Mouse (Mus musculus): ENCODE data around the gene Ovol1. TPM values are rescaled to one million over a fixed set of nuclear protein-coding genes. Genes with fewer than 3 reads are reported as not detected.

Gene Ovol1
- polyA plus RNA-seq, 1 experiment from 2014 or later = 0.62 TPM

DNA sequence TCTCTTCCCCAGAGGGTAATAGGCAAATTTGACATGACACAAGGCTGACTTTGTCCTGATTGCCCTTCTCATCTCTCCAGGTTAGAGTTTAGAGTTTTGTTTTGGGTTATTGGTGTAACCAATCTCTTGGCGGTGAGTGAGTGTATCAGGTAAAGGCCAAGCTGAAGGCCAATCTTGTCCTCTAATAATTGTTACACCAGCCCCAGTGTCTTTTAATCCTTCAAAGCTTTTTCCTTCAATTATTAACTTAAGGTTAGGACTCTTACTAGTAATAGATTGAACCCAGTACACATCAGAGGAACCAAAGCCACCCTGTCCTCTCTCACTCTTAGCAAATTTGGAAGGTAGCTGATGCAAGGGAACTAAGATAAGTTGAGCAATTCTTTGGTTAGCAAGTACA, 14.9 kb upstream of the Ovol1 start:
- no peaks in the 10 kb centered on the region for H3K9me3 ChIP-seq (replicated peaks; ENCODE audit: control insufficient read depth, low read length)
- 82% methylated on average over 1 of the region's 1 CpGs for WGBS

DNA sequence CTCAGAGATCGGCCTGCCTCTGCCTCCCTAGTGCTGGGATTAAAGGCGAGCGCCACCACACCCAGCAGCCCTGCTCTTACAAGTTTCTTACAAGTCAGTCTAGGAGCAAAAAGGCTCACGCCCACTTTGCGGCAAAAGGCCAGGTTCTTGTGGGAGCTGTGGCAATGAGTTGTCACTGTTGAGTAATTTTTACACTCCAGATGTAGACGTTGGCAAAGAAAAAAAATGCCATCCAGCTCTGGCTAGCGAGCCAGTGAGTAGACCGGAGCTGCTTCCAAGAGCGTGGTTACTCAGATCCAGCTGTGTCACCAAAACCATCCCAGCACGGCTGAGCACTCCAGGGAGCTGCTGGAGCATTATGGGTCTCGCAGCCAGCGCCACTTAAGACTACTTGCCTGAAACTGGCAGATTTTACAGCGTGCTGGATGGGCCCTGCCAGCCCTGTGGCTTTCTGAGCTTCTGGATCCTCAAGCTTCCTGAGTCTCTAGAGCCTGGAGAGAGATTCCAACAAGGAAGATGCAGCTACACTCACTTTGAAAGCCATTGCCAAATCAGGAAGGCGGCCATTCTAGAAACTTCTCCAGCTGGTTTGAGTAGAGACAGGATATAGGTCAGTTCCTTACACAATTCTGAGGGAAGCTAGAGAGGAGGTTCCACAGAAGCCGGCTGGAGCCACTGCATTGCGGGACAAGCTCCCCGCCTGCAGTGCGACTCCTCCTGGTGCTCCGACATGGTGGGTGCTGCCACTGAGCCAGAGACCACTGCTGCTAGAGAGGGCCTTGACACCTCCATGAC, 12.1 kb upstream of the Ovol1 start:
- DNase-seq (ENCODE audit: low spot score) = no peak
- no peak overlapping the region for H3K27ac ChIP-seq (replicated peaks; ENCODE audit: low read depth, low read length)
- no peaks in the 10 kb centered on the region for H3K9me3 ChIP-seq (replicated peaks; ENCODE audit: control insufficient read depth, low read length)
- no peak overlapping the region for H3K9ac ChIP-seq (replicated peaks; ENCODE audit: low read length)
- no peak overlapping the region for H3K4me3 ChIP-seq (ENCODE audit: low read depth, low read length)
- H3K4me1 ChIP-seq (ENCODE audit: control insufficient read depth, insufficient read depth, low read length) = no peaks in the 10 kb centered on the region; the same call in 1 of the 2 replicates
- 85% methylated on average over 19 of the region's 19 CpGs for WGBS
- H3K4me2 ChIP-seq (ENCODE audit: low read depth, low read length) = no peak overlapping the region
- no peaks in the 10 kb centered on the region for H3K27me3 ChIP-seq (ENCODE audit: control insufficient read depth, insufficient read depth, low read length)
- no peak for ATAC-seq (replicated peaks; ENCODE audit: insufficient number of reproducible peaks, low FRiP score, low TSS enrichment, low read depth)
- H3K36me3 ChIP-seq (replicated peaks; ENCODE audit: control insufficient read depth, insufficient read depth, low read depth, low read length) = no peaks in the 10 kb centered on the region

More for the DNA sequence above, 14.9 kb upstream of the Ovol1 start:
- DNase-seq (ENCODE audit: low spot score) = no peak
- Histone ChIP-seq H3K9ac (replicated peaks; ENCODE audit: low read length) (no peak overlapping the region), H3K4me3 (ENCODE audit: low read depth, low read length) (no peak overlapping the region), H3K27ac (replicated peaks; ENCODE audit: low read depth, low read length) (no peak overlapping the region), H3K36me3 (replicated peaks; ENCODE audit: control insufficient read depth, insufficient read depth, low read depth, low read length) (no peaks in the 10 kb centered on the region), H3K4me2 (ENCODE audit: low read depth, low read length) (no peak overlapping the region), H3K27me3 (ENCODE audit: control insufficient read depth, insufficient read depth, low read length) (no peaks in the 10 kb centered on the region), H3K4me1 (ENCODE audit: control insufficient read depth, insufficient read depth, low read length) (no peaks in the 10 kb centered on the region)
- no peak for ATAC-seq (replicated peaks; ENCODE audit: insufficient number of reproducible peaks, low FRiP score, low TSS enrichment, low read depth)

DNA sequence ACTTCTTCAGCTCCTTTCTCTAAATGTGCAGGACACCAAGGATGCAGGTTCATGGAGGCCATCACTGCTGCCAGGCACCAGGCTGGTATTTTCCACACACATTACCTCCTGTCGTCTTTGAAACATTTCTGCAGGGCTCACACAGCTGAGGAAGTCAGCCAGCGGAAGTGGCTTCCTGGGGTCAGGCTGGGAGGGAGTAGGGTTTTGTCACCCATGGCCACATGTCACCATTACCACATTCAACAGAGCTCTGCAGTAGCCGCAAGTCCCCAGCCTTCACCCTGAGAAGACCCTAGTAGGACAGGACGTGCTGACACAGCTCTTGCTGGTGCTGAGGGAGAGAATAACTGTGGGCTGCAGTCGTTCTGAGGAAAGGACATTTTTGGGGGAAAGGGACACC, 11.4 kb upstream of the Ovol1 start:
- Histone ChIP-seq H3K36me3 (replicated peaks; ENCODE audit: control insufficient read depth, insufficient read depth, low read depth, low read length) (no peaks in the 10 kb centered on the region), H3K9ac (replicated peaks; ENCODE audit: low read length) (no peak overlapping the region), H3K27ac (replicated peaks; ENCODE audit: low read depth, low read length) (no peak overlapping the region), H3K4me3 (ENCODE audit: low read depth, low read length) (no peak overlapping the region), H3K27me3 (ENCODE audit: control insufficient read depth, insufficient read depth, low read length) (no peaks in the 10 kb centered on the region; the same call in 1 of the 2 replicates), H3K4me2 (ENCODE audit: low read depth, low read length) (no peak overlapping the region), H3K4me1 (ENCODE audit: control insufficient read depth, insufficient read depth, low read length) (no peaks in the 10 kb centered on the region; the same call in 1 of the 2 replicates), H3K9me3 (replicated peaks; ENCODE audit: control insufficient read depth, low read length) (no peaks in the 10 kb centered on the region)
- ATAC-seq (replicated peaks; ENCODE audit: insufficient number of reproducible peaks, low FRiP score, low TSS enrichment, low read depth) = no peak
- 68% methylated on average over 5 of the region's 5 CpGs for WGBS
- no peak for DNase-seq (ENCODE audit: low spot score)

DNA sequence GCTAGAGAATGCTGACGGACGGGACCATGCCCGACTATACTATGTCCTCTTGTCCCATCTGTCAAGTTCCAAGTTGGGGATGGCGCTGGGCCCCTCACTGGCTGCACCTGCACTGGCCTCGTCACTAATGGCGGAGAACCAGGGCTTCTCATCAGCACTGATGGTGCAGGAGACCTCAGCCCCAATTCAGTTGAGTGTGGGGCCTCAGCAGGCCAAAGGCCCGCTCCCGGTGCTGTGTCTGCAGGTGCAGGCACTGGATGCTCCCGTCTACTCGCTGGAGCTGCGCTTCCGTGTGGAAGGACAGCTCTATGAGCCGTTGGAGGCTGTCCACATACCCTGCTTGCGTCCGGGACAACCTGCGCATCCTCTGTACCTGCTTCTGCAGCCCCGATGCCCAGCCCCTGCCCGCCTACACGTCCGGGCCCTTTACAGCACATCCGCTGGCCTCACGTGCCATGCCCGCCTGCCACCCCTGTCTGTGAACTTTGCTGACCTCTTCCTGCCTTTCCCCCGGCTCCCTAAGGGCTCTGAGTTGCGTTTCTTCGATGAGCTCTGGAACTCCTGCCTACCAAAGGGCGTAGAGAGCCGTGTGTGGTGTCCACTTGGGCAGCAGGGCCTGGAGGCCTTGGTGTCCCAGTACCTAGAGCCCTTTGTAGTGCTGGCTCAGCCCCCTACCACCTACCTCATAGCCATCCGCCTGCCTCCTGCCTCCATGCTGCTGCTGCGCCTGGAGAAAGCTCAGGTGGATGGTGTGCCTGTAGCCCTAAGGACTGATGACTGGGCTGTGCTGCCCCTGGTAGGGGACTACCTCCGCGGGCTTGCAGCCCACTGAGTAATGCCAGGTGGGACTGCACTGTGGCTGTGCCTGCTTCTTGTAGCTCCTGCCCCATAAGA, 10.2 kb upstream of the Ovol1 start:
- Histone ChIP-seq H3K4me2 (ENCODE audit: low read depth, low read length) (no peak overlapping the region), H3K4me3 (ENCODE audit: low read depth, low read length) (no peak overlapping the region), H3K9ac (replicated peaks; ENCODE audit: low read length) (no peak overlapping the region), H3K36me3 (replicated peaks; ENCODE audit: control insufficient read depth, insufficient read depth, low read depth, low read length) (no peaks in the 10 kb centered on the region), H3K27ac (replicated peaks; ENCODE audit: low read depth, low read length) (no peak overlapping the region), H3K4me1 (ENCODE audit: control insufficient read depth, insufficient read depth, low read length) (no peaks in the 10 kb centered on the region; the same call in 1 of the 2 replicates), H3K9me3 (replicated peaks; ENCODE audit: control insufficient read depth, low read length) (no peaks in the 10 kb centered on the region), H3K27me3 (ENCODE audit: control insufficient read depth, insufficient read depth, low read length) (peaks cover 3% of the 10 kb centered on the region; the same call in 1 of the 2 replicates)
- ATAC-seq (replicated peaks; ENCODE audit: insufficient number of reproducible peaks, low FRiP score, low TSS enrichment, low read depth) (no peak), DNase-seq (ENCODE audit: low spot score) (no peak)
- 87% methylated on average over 32 of the region's 32 CpGs for WGBS

DNA sequence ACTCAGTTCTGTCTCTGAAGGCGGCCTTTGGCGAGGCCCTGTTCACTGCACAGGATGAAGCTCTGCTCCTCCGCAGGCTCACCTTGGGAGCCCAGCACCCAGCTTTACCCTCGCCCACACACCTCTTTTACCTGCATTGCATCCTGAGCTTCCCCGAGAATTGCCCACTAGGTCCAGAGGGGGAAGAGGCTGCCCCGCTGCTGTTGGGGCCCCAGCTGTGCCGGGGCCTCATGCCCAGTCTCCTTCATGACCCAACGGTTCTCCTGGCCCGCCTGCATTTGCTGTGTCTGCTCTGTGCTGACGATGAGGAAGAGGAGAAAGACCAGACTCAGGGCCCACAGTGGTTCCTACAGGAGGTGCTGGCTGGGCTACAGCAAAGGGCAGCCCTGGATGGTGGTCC, 9.1 kb upstream of the Ovol1 start:
- Histone ChIP-seq H3K27ac (replicated peaks; ENCODE audit: low read depth, low read length) (no peak overlapping the region), H3K9me3 (replicated peaks; ENCODE audit: control insufficient read depth, low read length) (no peaks in the 10 kb centered on the region), H3K9ac (replicated peaks; ENCODE audit: low read length) (no peak overlapping the region), H3K4me3 (ENCODE audit: low read depth, low read length) (no peak overlapping the region), H3K4me1 (ENCODE audit: control insufficient read depth, insufficient read depth, low read length) (no peaks in the 10 kb centered on the region; the same call in 1 of the 2 replicates), H3K36me3 (replicated peaks; ENCODE audit: control insufficient read depth, insufficient read depth, low read depth, low read length) (no peaks in the 10 kb centered on the region), H3K4me2 (ENCODE audit: low read depth, low read length) (no peak overlapping the region), H3K27me3 (ENCODE audit: control insufficient read depth, insufficient read depth, low read length) (peaks cover 3% of the 10 kb centered on the region; the same call in 1 of the 2 replicates)
- ATAC-seq (replicated peaks; ENCODE audit: insufficient number of reproducible peaks, low FRiP score, low TSS enrichment, low read depth) = no peak
- 89% methylated on average over 10 of the region's 10 CpGs for WGBS
- DNase-seq (ENCODE audit: low spot score) = no peak

DNA sequence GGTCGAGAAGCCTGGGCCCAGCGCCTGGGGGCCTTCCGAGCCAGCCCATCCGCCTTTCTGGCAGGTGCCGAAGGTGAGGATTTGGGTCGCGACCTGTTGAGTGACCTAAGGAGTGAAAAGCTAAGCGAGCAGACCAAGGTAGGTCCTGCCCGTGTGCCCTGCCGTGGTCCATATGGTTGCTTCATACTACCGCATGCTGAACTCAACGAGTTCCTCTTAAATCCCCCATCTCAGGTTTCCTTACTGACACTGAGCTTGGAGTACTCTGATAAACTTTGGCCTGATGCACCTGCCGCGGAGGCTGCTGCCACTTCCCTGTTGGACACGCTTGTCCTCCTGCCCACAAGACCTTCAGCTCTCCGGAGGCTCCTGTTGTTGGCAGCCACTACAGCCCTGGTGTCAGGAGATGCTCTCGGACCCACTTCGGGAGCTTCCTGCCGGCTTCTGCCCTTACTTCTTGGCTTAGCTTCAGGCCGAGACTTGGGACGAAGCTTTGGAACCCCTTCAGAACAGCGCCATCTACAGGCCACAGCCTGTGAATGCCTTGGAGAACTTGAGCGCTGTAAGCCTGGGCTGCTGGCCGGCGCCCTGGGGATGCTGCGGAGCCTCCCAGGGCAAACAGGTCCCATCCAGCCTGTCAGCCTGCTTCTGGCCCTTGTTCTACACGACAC, 8.2 kb upstream of the Ovol1 start:
- Histone ChIP-seq H3K4me2 (ENCODE audit: low read depth, low read length) (peak overlapping the region; percentile 95), H3K36me3 (replicated peaks; ENCODE audit: control insufficient read depth, insufficient read depth, low read depth, low read length) (no peaks in the 10 kb centered on the region), H3K4me3 (ENCODE audit: low read depth, low read length) (peak overlapping the region; percentile 75), H3K27me3 (ENCODE audit: control insufficient read depth, insufficient read depth, low read length) (peaks cover 8% of the 10 kb centered on the region), H3K27ac (replicated peaks; ENCODE audit: low read depth, low read length) (no peak overlapping the region), H3K9me3 (replicated peaks; ENCODE audit: control insufficient read depth, low read length) (no peaks in the 10 kb centered on the region), H3K4me1 (ENCODE audit: control insufficient read depth, insufficient read depth, low read length) (no peaks in the 10 kb centered on the region; the same call in 1 of the 2 replicates), H3K9ac (replicated peaks; ENCODE audit: low read length) (peak overlapping the region; percentile 25)
- WGBS = 6% methylated on average over 27 of the region's 27 CpGs
- DNase-seq (ENCODE audit: low spot score) (peak; percentile 93), ATAC-seq (replicated peaks; ENCODE audit: insufficient number of reproducible peaks, low FRiP score, low TSS enrichment, low read depth) (peak; percentile 22)

DNA sequence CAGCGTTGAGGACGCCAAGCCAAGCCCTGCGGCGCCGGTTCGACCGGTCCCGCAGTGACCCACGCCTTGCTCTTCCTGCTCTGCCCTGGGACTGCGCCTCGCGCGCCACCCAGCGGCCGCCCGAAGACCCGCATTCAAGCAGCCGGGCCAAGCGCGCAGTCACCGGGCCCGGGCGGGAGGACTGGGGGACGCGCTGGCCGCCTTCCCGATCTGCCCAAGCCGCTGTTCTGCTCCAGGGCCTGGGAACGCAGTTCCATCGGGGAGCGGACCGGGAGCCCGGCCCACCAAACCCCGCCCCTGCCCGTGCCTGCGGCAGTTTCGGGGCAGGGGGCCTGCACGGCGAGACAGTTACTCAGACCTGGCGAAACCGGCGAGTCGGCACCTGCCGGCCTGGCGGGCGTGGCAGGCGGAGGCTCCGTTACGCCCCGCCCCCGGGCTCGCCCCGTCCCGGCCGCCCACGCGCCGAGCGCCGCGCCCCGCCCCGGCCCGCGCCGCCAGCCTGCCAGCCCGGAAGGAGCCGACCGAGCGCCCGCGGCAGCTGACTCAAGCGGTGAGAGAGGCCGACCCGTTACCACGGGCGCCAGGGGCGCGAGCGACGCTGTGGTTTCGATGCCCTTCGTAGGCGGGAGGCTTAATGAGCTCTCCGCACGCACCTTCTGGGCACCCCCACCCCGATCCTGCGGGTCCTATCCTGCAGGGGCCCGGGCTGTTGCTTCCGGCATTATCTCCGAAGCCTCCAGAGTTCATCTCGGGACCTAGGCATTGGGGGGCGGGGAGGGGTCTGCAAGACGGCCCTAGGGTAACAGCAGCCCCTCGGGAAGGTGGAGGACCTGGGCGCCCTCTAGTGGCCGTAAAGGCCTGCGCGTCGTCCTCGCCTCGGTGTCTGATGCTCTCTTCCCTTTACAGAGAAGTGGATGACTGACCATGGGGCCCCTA, 7.4 kb upstream of the Ovol1 start, which contains the start of gene Ap5b1:
TSS of gene Ap5b1 (plus strand) at position 492 of the 936 bp plus-strand sequence.
- H3K4me3 ChIP-seq (ENCODE audit: low read depth, low read length) = peak within 1 kb of the TSS; percentile 75
- H3K36me3 ChIP-seq (replicated peaks; ENCODE audit: control insufficient read depth, insufficient read depth, low read depth, low read length) = no peaks in the 10 kb centered on the region
- peaks cover 13% of the 10 kb centered on the region for H3K27me3 ChIP-seq (ENCODE audit: control insufficient read depth, insufficient read depth, low read length)
- DNase-seq (ENCODE audit: low spot score) (peak; percentile 90), ATAC-seq (replicated peaks; ENCODE audit: insufficient number of reproducible peaks, low FRiP score, low TSS enrichment, low read depth) (peak; percentile 77)
- no peaks in the 10 kb centered on the region; the same call in 1 of the 2 replicates for H3K4me1 ChIP-seq (ENCODE audit: control insufficient read depth, insufficient read depth, low read length)
- peak within 1 kb of the TSS; percentile 47; the same call in 1 of the 2 replicates for H3K27ac ChIP-seq (replicated peaks; ENCODE audit: low read depth, low read length)
- under 1% methylated on average over 89 of the region's 102 CpGs for WGBS
- no peaks in the 10 kb centered on the region for H3K9me3 ChIP-seq (replicated peaks; ENCODE audit: control insufficient read depth, low read length)
- peak within 1 kb of the TSS; percentile 95 for H3K4me2 ChIP-seq (ENCODE audit: low read depth, low read length)
- H3K9ac ChIP-seq (replicated peaks; ENCODE audit: low read length) = peak within 1 kb of the TSS; percentile 67

Measured in embryonic facial prominence, embryonic 11.5 days (tissue).